In genomic region chr2:72169451-72170100, GRCm38 (mm10) we compare ENCODE assay signal across 12 mouse cellular contexts.
DNase-seq lines count a peak whose midpoint lies in the region; ATAC-seq lines count a peak whose summit lies in the region.
"Had no signal": no experiment of that assay in that cellular context is flagged by ENCODE, and none has a peak within 500 bp of the region (broad histone marks: within the 10 kb centered on the region; RNA-seq: fewer than 3 reads in every experiment).

No protein-coding gene starts in this region.

- no peak overlapping the region for H3K4me2 ChIP-seq in embryonic facial prominence, embryonic 12.5 days (replicated peaks)
- no peak overlapping the region; the same call in 1 of the 2 replicates for H3K4me2 ChIP-seq in liver, embryonic 11.5 days
- H3K4me2 ChIP-seq: midbrain, embryonic 13.5 days had no signal

- H3K4me3 ChIP-seq in embryonic facial prominence, embryonic 12.5 days, result no peak overlapping the region
- no peak overlapping the region for H3K4me3 ChIP-seq in embryonic facial prominence, embryonic 10.5 days
- no peak overlapping the region for H3K4me3 ChIP-seq in liver, embryonic 11.5 days (ENCODE audit: low read depth, low read length)
- H3K4me3 ChIP-seq: midbrain, embryonic 13.5 days had no signal

- H3K9me3 ChIP-seq in embryonic facial prominence, embryonic 12.5 days, result no peaks in the 10 kb centered on the region
- H3K9me3 ChIP-seq in embryonic facial prominence, embryonic 10.5 days, result no peaks in the 10 kb centered on the region
- H3K9me3 ChIP-seq in liver, embryonic 11.5 days (ENCODE audit: control insufficient read depth, low read length), result no peaks in the 10 kb centered on the region
- H3K9me3 ChIP-seq: midbrain, embryonic 13.5 days had no signal

- no peaks in the 10 kb centered on the region for H3K36me3 ChIP-seq in embryonic facial prominence, embryonic 12.5 days
- H3K36me3 ChIP-seq in embryonic facial prominence, embryonic 10.5 days (replicated peaks), result no peaks in the 10 kb centered on the region
- H3K36me3 ChIP-seq in liver, embryonic 11.5 days (ENCODE audit: control insufficient read depth, insufficient read depth, low read length), result no peaks in the 10 kb centered on the region
- H3K36me3 ChIP-seq: midbrain, embryonic 13.5 days had no signal

- H3K9ac ChIP-seq in embryonic facial prominence, embryonic 12.5 days, result no peak overlapping the region
- no peak overlapping the region for H3K9ac ChIP-seq in liver, embryonic 11.5 days (ENCODE audit: low read depth, low read length)
- H3K9ac ChIP-seq: midbrain, embryonic 13.5 days had no signal

- H3K4me1 ChIP-seq in embryonic facial prominence, embryonic 12.5 days, result peaks cover 17% of the 10 kb centered on the region
- H3K4me1 ChIP-seq in embryonic facial prominence, embryonic 10.5 days, result peaks cover 27% of the 10 kb centered on the region
- peaks cover 28% of the 10 kb centered on the region for H3K4me1 ChIP-seq in liver, embryonic 11.5 days (replicated peaks; ENCODE audit: control insufficient read depth, insufficient read depth, low read length)

- peak overlapping the region; percentile 37; the same call in 1 of the 2 replicates for H3K27ac ChIP-seq in embryonic facial prominence, embryonic 12.5 days
- H3K27ac ChIP-seq in embryonic facial prominence, embryonic 10.5 days (replicated peaks), result no peak overlapping the region
- H3K27ac ChIP-seq in liver, embryonic 11.5 days (ENCODE audit: low read depth, low read length), result peak overlapping the region; percentile 62; the same call in 1 of the 2 replicates
- H3K27ac ChIP-seq: midbrain, embryonic 13.5 days; stomach, postnatal 0 days had no signal

- no peak for ATAC-seq in embryonic facial prominence, embryonic 12.5 days (ENCODE audit: insufficient number of reproducible peaks, insufficient read depth, low FRiP score, low TSS enrichment)
- no peak for ATAC-seq in liver, embryonic 11.5 days (replicated peaks; ENCODE audit: low FRiP score)
- ATAC-seq in inflammation-experienced regulatory T-cells, adult 6 months, result peak; percentile 13
- ATAC-seq in cerebellum, adult (ENCODE audit: insufficient number of reproducible peaks, low FRiP score, low TSS enrichment), result no peak
- ATAC-seq: midbrain, embryonic 13.5 days had no signal

- intact Hi-C loops in left cerebral cortex, postnatal 14 days (cut with DNase I), result no loop called here

- no peaks in the 10 kb centered on the region for H3K27me3 ChIP-seq in embryonic facial prominence, embryonic 12.5 days
- H3K27me3 ChIP-seq in embryonic facial prominence, embryonic 10.5 days (replicated peaks; ENCODE audit: low read depth, poor library complexity, severe bottlenecking), result no peaks in the 10 kb centered on the region
- no peaks in the 10 kb centered on the region for H3K27me3 ChIP-seq in liver, embryonic 11.5 days (replicated peaks; ENCODE audit: control insufficient read depth, insufficient read depth, low read length)
- H3K27me3 ChIP-seq: midbrain, embryonic 13.5 days had no signal

- DNase-seq in embryonic facial prominence, embryonic 10.5 days (ENCODE audit: low spot score), result no peak
- no peak for DNase-seq in liver, embryonic 11.5 days (ENCODE audit: low spot score)
- DNase-seq in liver (no peak), 416B (ENCODE audit: low read depth) (peak; percentile 84)
- DNase-seq in left cerebral cortex, postnatal 14 days (ENCODE audit: low spot score in 2 of 2), result no peak
- DNase-seq: gastrocnemius, postnatal 14 days; right cerebral cortex, postnatal 4 days had no signal

- WGBS in embryonic facial prominence, embryonic 12.5 days, result 51% methylated on average over 9 of the region's 9 CpGs
- 58% methylated on average over 9 of the region's 9 CpGs for whole genome bisulfite sequencing in embryonic facial prominence, embryonic 10.5 days
- 26% methylated on average over 9 of the region's 9 CpGs for WGBS in liver, embryonic 11.5 days
